Mouse (Mus musculus): ENCODE measurements around the gene Phf2.

- TF ChIP-seq POLR2A (IDR thresholded peaks at IDR 0.05; ENCODE audit: insufficient read length, low read depth), result no peak
- no peak for TF ChIP-seq MAX (IDR thresholded peaks at IDR 0.05; ENCODE audit: low read depth)
- TF ChIP-seq USF1 (IDR thresholded peaks at IDR 0.05; ENCODE audit: low read depth), result no peak
- peak in 2 of 3 experiments; percentile 43 to 73 for TF ChIP-seq MYOG (IDR thresholded peaks at IDR 0.05; ENCODE audit: control insufficient read depth in 1 of 3, insufficient read depth in 1 of 3, insufficient read length in 2 of 3, low read depth in 2 of 3)
- TF ChIP-seq TCF12 (IDR thresholded peaks at IDR 0.05; ENCODE audit: insufficient read depth, poor library complexity, severe bottlenecking), result no peak
- TF ChIP-seq REST (IDR thresholded peaks at IDR 0.05; ENCODE audit: insufficient read depth, insufficient read length), result no peak
Observed at GRCm38 (mm10) chr13:48858779-48859178, 12.1 kb downstream of the Phf2 start.
